Mouse (Mus musculus) liver, adult 2 months (tissue): ENCODE measurements at regions not wholly inside any gene's neighbourhood (a gene's known extent, or its start where the extent isn't known, plus 50 kb on each side); places are given as distances from the start of the nearest gene placed in this dataset.

Source experiments
- CTCF ChIP-seq: fragments of 200-500 bp; IDR thresholded peaks from 2 replicates; pipeline ENCODE4 v1.5.1; 2011; ENCODE audit warnings: low read depth, low read length, control low read depth
- POLR2A ChIP-seq: fragments of 200-500 bp; IDR thresholded peaks from 2 replicates; pipeline ENCODE4 v1.6.1; 2011; ENCODE audit warnings: low read length, control low read depth; ENCODE audit not compliant: insufficient read depth; ENCODE audit errors: extremely low read depth

DNA sequence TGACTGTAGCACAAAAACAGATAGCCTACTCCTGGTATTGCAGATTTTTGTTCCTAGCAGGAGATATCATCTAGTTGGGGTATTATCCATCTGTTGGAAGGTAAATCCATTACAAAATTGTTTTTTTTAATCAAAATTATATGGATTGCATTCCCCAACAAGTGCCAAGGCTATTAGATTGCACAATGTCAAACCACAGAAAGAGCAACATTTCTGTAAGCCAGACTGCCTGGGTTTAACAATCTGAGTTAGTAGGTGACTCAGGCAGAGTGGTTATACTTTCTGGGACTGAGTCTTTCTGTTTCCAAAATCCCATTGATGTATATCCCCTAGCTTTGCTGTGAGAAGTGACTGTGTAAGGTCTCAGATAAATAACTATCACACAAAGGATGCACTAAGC, 155.0 kb downstream of the Cxcl12 start:
- no peak for TF ChIP-seq CTCF
- TF ChIP-seq POLR2A: no peak
